Mouse (Mus musculus): ENCODE measurements around the gene Klhl3. TPM values are rescaled to one million over a fixed set of nuclear protein-coding genes. Genes with fewer than 3 reads are reported as not detected.

The Klhl3 gene
- total and polyA plus RNA-seq, 2 experiments from 2014 or later, result 5.6 to 7.4 TPM

DNA sequence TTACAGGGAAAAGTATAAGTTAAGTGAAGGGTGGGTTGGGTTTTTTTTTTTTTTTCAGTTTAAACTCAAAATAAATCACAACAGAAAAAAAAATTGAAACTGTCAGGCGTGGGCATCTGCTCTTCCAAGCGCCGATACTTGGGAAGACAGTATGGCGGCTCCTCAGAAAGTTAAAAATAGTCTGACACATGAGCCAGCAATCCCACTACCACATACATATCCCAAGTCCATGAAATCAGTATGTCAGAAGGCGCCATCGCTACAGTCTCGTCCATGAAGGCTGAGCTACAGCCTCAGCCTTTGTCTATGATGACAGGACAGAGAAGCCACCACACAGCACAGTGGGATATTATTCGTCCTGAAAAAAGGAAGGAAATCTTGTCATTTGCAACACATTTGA lies 86.3 kb downstream of the Klhl3 start:
- DNase-seq (ENCODE audit: low spot score) (no peak), ATAC-seq (ENCODE audit: insufficient read depth, low read depth) (no peak)
- no peak for TF ChIP-seq EP300 (IDR thresholded peaks at IDR 0.05; ENCODE audit: low read depth)
- no peak for TF ChIP-seq CTCF (IDR thresholded peaks at IDR 0.05; ENCODE audit: low read depth)
- no peaks in the 10 kb centered on the region for H3K27me3 ChIP-seq (ENCODE audit: control insufficient read depth, insufficient read depth, low read length)
- H3K9ac ChIP-seq (replicated peaks; ENCODE audit: low read depth, low read length), result no peak overlapping the region
- H3K36me3 ChIP-seq (replicated peaks; ENCODE audit: control insufficient read depth, insufficient read depth, low read length), result no peaks in the 10 kb centered on the region; the same call in 1 of the 2 replicates
- H3K27ac ChIP-seq (ENCODE audit: low read depth), result no peak overlapping the region
- 91% methylated on average over 8 of the region's 8 CpGs for WGBS
- H3K4me2 ChIP-seq (ENCODE audit: low read depth, low read length), result no peak overlapping the region
- H3K4me3 ChIP-seq (ENCODE audit: low read depth, low read length), result no peak overlapping the region
- H3K4me1 ChIP-seq (ENCODE audit: control insufficient read depth, insufficient read depth), result peaks cover 15% of the 10 kb centered on the region; the same call in 1 of the 2 replicates
- H3K9me3 ChIP-seq (replicated peaks; ENCODE audit: control insufficient read depth, low read length), result no peaks in the 10 kb centered on the region

DNA sequence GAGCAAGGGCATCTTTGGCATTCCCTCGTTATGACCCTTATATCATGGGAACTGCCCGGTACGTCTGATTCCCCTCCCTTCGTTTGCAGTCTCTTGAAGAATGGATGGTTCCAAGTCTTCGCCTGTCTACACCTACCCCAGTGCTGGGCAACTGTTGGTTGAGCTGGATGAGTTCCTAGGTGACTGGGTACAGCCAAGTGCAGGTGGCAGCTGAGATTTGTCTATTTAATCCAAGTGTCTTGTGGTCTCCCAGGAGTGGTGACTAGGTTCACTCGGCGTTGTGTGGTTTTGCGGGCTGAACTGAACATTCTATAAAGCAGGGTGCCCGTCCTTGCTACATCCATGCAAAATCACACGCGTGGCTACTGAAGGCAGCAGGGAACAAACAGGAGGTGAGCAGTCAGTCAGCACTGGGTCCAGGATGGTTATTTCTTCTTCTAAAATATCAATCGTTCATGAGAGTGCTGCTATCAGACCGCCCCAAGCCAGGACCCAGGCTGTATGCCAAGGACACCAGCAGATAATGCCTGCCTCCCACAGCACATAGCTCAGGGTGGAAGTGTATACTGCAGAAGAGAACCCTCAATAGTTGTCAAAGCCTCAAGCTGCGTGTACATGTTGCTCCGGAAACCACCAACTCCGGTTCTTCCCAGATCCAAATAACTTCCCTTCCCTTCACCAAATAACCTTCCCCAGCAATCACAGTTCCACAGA lies 87.5 kb downstream of the Klhl3 start:
- no peak overlapping the region for H3K4me3 ChIP-seq (ENCODE audit: low read depth, low read length)
- no peak overlapping the region for H3K4me2 ChIP-seq (ENCODE audit: low read depth, low read length)
- no peak overlapping the region for H3K27ac ChIP-seq (ENCODE audit: low read depth)
- ATAC-seq (ENCODE audit: insufficient read depth, low read depth) (peak; percentile 31; the same call in 1 of the 2 replicates), DNase-seq (ENCODE audit: low spot score) (no peak)
- no peak overlapping the region for H3K9ac ChIP-seq (replicated peaks; ENCODE audit: low read depth, low read length)
- no peaks in the 10 kb centered on the region for H3K27me3 ChIP-seq (ENCODE audit: control insufficient read depth, insufficient read depth, low read length)
- H3K36me3 ChIP-seq (replicated peaks; ENCODE audit: control insufficient read depth, insufficient read depth, low read length), result no peaks in the 10 kb centered on the region; the same call in 1 of the 2 replicates
- no peak for TF ChIP-seq CTCF (IDR thresholded peaks at IDR 0.05; ENCODE audit: low read depth)
- no peak for TF ChIP-seq EP300 (IDR thresholded peaks at IDR 0.05; ENCODE audit: low read depth)
- H3K9me3 ChIP-seq (replicated peaks; ENCODE audit: control insufficient read depth, low read length), result no peaks in the 10 kb centered on the region
- WGBS, result 65% methylated on average over 16 of the region's 16 CpGs
- peaks cover 15% of the 10 kb centered on the region; the same call in 1 of the 2 replicates for H3K4me1 ChIP-seq (ENCODE audit: control insufficient read depth, insufficient read depth)

DNA sequence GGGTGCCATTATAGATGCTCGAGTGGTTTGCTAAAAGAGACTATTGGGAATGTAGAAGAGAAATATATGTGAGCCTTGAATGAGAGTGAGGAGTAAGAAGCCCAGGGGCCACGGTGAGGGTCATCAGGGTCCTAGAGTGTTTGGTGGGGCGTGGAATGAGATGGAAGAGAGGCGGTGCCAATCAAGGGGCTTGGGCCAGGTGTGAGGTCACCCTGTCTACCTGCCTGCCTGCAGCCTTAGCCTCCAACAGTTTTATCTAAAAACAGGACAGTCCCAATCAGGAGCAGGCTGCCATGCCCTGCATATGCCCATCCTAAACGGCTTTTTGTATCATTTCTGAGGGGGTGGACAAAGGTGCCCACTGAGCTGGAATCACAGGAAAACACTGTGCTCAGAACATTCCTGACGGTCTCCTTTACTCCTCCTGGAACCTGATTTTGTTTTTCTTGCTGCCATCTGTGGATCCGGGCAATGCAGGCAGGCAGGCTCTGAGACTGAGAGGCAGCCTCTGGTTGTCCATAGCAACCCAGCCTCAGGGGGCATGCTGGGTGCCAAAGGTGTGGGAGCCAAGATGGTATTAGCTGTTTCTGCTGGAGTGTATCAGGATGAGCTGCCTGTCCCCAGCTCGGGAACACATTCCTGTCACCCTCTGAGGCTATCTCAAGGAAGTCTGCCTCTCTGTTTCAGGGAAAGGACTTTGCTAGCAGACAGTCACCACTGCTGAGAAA lies 89.5 kb downstream of the Klhl3 start:
- H3K36me3 ChIP-seq (replicated peaks; ENCODE audit: control insufficient read depth, insufficient read depth, low read length), result peaks cover 4% of the 10 kb centered on the region
- no peak for TF ChIP-seq CTCF (IDR thresholded peaks at IDR 0.05; ENCODE audit: low read depth)
- TF ChIP-seq EP300 (IDR thresholded peaks at IDR 0.05; ENCODE audit: low read depth), result no peak
- H3K27ac ChIP-seq (ENCODE audit: low read depth), result no peak overlapping the region
- H3K9me3 ChIP-seq (replicated peaks; ENCODE audit: control insufficient read depth, low read length), result no peaks in the 10 kb centered on the region
- 79% methylated on average over 8 of the region's 8 CpGs for WGBS
- ATAC-seq (ENCODE audit: insufficient read depth, low read depth) (no peak), DNase-seq (ENCODE audit: low spot score) (no peak)
- H3K9ac ChIP-seq (replicated peaks; ENCODE audit: low read depth, low read length), result no peak overlapping the region
- H3K4me3 ChIP-seq (ENCODE audit: low read depth, low read length), result no peak overlapping the region
- H3K4me2 ChIP-seq (ENCODE audit: low read depth, low read length), result no peak overlapping the region
- no peaks in the 10 kb centered on the region for H3K27me3 ChIP-seq (ENCODE audit: control insufficient read depth, insufficient read depth, low read length)
- H3K4me1 ChIP-seq (ENCODE audit: control insufficient read depth, insufficient read depth), result peaks cover 15% of the 10 kb centered on the region; the same call in 1 of the 2 replicates

DNA sequence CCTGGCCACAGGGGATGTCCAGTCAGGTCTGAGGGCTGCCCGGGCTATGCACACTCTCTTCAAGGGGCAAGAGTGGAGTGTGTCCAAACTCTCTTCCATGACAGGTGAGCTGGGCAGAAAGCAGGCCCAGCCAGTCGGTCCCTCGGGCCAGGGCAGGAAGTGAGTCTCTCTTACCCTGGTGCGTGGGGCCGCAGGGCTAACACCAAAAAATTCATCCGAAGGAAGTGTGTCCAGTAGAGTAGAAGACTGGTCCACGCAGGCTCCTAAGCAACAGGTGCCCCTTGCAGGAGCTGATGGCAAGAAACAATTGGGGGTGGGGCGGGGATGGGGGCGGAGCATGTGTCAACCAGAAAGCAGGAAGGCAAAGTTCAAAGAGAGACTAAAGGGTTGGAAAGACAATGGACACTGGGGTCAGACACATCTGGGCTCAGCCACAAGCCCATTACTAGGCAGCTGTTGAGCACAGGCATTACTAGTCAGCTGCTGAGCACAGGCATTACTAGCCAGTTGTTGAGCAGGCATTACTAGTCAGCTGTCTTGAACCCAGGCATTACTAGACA lies 90.3 kb downstream of the Klhl3 start:
- ATAC-seq (ENCODE audit: insufficient read depth, low read depth) (no peak), DNase-seq (ENCODE audit: low spot score) (no peak)
- WGBS, result 75% methylated on average over 9 of the region's 9 CpGs
- Histone ChIP-seq H3K4me2 (ENCODE audit: low read depth, low read length) (no peak overlapping the region), H3K36me3 (replicated peaks; ENCODE audit: control insufficient read depth, insufficient read depth, low read length) (peaks cover 10% of the 10 kb centered on the region), H3K4me1 (ENCODE audit: control insufficient read depth, insufficient read depth) (peaks cover 15% of the 10 kb centered on the region; the same call in 1 of the 2 replicates), H3K9ac (replicated peaks; ENCODE audit: low read depth, low read length) (no peak overlapping the region), H3K4me3 (ENCODE audit: low read depth, low read length) (no peak overlapping the region), H3K27ac (ENCODE audit: low read depth) (no peak overlapping the region), H3K27me3 (ENCODE audit: control insufficient read depth, insufficient read depth, low read length) (no peaks in the 10 kb centered on the region), H3K9me3 (replicated peaks; ENCODE audit: control insufficient read depth, low read length) (no peaks in the 10 kb centered on the region)
- TF ChIP-seq EP300 (IDR thresholded peaks at IDR 0.05; ENCODE audit: low read depth), result no peak
- no peak for TF ChIP-seq CTCF (IDR thresholded peaks at IDR 0.05; ENCODE audit: low read depth)

DNA sequence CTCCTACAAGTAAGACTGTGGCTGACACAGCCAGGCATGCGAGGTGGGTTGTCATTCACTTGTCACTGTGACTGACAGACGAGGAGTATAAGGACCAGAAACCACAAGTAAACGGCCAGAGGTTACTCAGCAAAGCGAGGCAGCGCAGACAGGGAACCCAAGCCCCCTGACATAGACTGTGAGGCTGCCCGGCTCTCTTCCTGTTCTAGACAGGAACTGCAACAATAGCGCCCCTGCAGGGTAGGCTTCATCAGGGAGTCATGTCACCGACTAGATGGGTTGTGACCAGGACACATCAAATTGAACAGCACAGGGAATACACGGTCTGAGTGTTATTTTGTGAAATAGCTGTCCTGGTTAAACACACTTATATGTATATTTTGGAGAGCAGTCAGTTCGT lies 93.0 kb downstream of the Klhl3 start:
- Histone ChIP-seq H3K36me3 (replicated peaks; ENCODE audit: control insufficient read depth, insufficient read depth, low read length) (peaks cover 16% of the 10 kb centered on the region), H3K9ac (replicated peaks; ENCODE audit: low read depth, low read length) (no peak overlapping the region), H3K4me3 (ENCODE audit: low read depth, low read length) (no peak overlapping the region), H3K27ac (ENCODE audit: low read depth) (no peak overlapping the region), H3K4me2 (ENCODE audit: low read depth, low read length) (no peak overlapping the region), H3K4me1 (ENCODE audit: control insufficient read depth, insufficient read depth) (peaks cover 1% of the 10 kb centered on the region; the same call in 1 of the 2 replicates), H3K9me3 (replicated peaks; ENCODE audit: control insufficient read depth, low read length) (no peaks in the 10 kb centered on the region), H3K27me3 (ENCODE audit: control insufficient read depth, insufficient read depth, low read length) (no peaks in the 10 kb centered on the region)
- whole genome bisulfite sequencing, result 79% methylated on average over 10 of the region's 10 CpGs
- DNase-seq (ENCODE audit: low spot score) (no peak), ATAC-seq (ENCODE audit: insufficient read depth, low read depth) (no peak)
- TF ChIP-seq CTCF (IDR thresholded peaks at IDR 0.05; ENCODE audit: low read depth) (no peak), EP300 (IDR thresholded peaks at IDR 0.05; ENCODE audit: low read depth) (no peak)

All from heart, postnatal 0 days (tissue).